Mouse (Mus musculus) megakaryocyte, embryonic 14.5 days (primary cell): ENCODE data around the gene Actg1.

Experiments used
- FLI1 ChIP-seq: IDR thresholded peaks from 2 replicates; pipeline ENCODE4 v1.6.1; 2012; ENCODE audit warnings: low read length, inconsistent platforms, mixed read lengths
- GATA1 ChIP-seq: IDR thresholded peaks from 3 replicates; pipeline ENCODE4 v1.6.1; 2012; ENCODE audit warnings: mixed read lengths, low read length, inconsistent platforms, borderline replicate concordance

- TF ChIP-seq GATA1 (no peak), FLI1 (no peak)
These were observed 37.5 kb downstream of the Actg1 start for GRCm38 (mm10) chr11:120310813-120311312.
